Mouse (Mus musculus): Measurements from ENCODE around the gene Igf1r. TPM values are rescaled to one million over a fixed set of nuclear protein-coding genes. Genes with fewer than 3 reads are reported as not detected.

Gene Igf1r
- polyA plus RNA-seq, 1 experiment from 2014 or later: 8.5 TPM

Other genes with a start within 250 kb of the Igf1r start
- 4.8 and 5.8 TPM in 2 replicates for gene Synm, start 193.1 kb upstream of the Igf1r start, polyA plus RNA-seq (2015; fragmentation: Nextera tagmentation; extraction: Ambion mirVana)

Data from thymus, postnatal 0 days (tissue).